Mouse (Mus musculus) liver, embryonic 14.5 days (tissue): Measurements from ENCODE around the gene Ces5a.

Experiments
- CTCF ChIP-seq: IDR thresholded peaks from 2 replicates; pipeline ENCODE4 v1.5.1; 2016; ENCODE audit warnings: antibody characterized with exemption, low read depth, control low read depth
- EP300 ChIP-seq: IDR thresholded peaks from 2 replicates; pipeline ENCODE4 v1.6.1; 2016; ENCODE audit warnings: antibody characterized with exemption, low read depth

- TF ChIP-seq CTCF (no peak), EP300 (no peak)
Observed at GRCm38 (mm10) chr8:93499437-93499836, 36.2 kb downstream of the Ces5a start.
